Mouse (Mus musculus) limb, embryonic 12.5 days (tissue): ENCODE measurements at regions not wholly inside any gene's neighbourhood (a gene's known extent, or its start where the extent isn't known, plus 50 kb on each side); places are given as distances from the start of the nearest gene placed in this dataset.

Experiments used
- ATAC-seq: fragments of 200-750 bp; cut with Nextera tagmentation; 2 replicates; pipeline ENCODE4 v1.8.0; 2017; ENCODE audit warnings: low read depth, moderate TSS enrichment; ENCODE audit not compliant: insufficient number of reproducible peaks, insufficient read depth, low FRiP score, low TSS enrichment
- H3K27ac ChIP-seq: fragments of 300-500 bp; sonication (generic); 2 replicates; pipeline ENCODE4 v1.5.1; 2016; ENCODE audit warnings: mild to moderate bottlenecking, moderate library complexity
- H3K27me3 ChIP-seq: fragments of 300-500 bp; sonication (generic); 2 replicates; pipeline ENCODE4 v1.6.1; 2016; ENCODE audit warnings: mild to moderate bottlenecking, moderate library complexity
- H3K36me3 ChIP-seq: fragments of 300-500 bp; sonication (generic); 2 replicates; pipeline ENCODE4 v1.6.1; 2016; ENCODE audit warnings: mild to moderate bottlenecking, moderate library complexity
- H3K4me1 ChIP-seq: fragments of 300-500 bp; sonication (generic); replicated peaks from 2 replicates; pipeline ENCODE4 v1.6.1; 2016
- H3K4me2 ChIP-seq: fragments of 300-500 bp; sonication (generic); 2 replicates; pipeline ENCODE4 v1.6.1; 2016; ENCODE audit warnings: mild to moderate bottlenecking, moderate library complexity
- H3K4me3 ChIP-seq: fragments of 300-500 bp; sonication (generic); replicated peaks from 2 replicates; pipeline ENCODE4 v1.5.1; 2016; ENCODE audit warnings: mild to moderate bottlenecking
- H3K9ac ChIP-seq: fragments of 300-500 bp; sonication (generic); replicated peaks from 2 replicates; pipeline ENCODE4 v1.6.1; 2016; ENCODE audit warnings: mild to moderate bottlenecking, moderate library complexity
- H3K9me3 ChIP-seq: fragments of 300-500 bp; sonication (generic); 2 replicates; pipeline ENCODE4 v1.6.1; 2016; ENCODE audit warnings: mild to moderate bottlenecking, moderate library complexity
- WGBS: fragments of 180-500 bp; shearing (Covaris S2); methylation state at CpG from one replicate; pipeline ENCODE4 v1.1.7; 2016; 5-methylcytosine and 5-hydroxymethylcytosine counted together

DNA sequence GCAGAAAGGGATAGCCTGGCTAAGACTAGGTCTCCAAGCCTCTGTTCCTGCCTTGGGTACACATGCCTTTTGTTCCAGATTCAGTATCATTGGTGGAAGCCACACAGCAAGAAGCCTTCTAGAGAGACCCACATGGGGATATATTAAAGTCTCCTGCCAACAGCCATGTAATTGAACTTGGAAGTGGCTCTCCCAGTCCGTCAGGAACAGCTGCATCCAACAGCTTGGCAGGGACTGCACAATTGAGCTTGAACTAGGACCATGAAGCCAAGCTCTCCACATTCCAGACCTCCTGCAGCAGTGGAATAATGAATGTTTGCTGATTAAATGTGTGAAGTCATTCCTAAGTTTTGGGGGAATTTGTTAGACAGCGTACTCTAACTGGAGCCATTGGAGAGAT is 94.5 kb downstream of the Gpr139 start:
- H3K27me3 ChIP-seq: no peaks in the 10 kb centered on the region
- no peak overlapping the region for H3K9ac ChIP-seq
- H3K27ac ChIP-seq: no peak overlapping the region
- H3K9me3 ChIP-seq: no peaks in the 10 kb centered on the region
- H3K4me2 ChIP-seq: no peak overlapping the region
- 76% methylated on average over 2 of the region's 2 CpGs for WGBS
- H3K4me1 ChIP-seq: no peaks in the 10 kb centered on the region
- no peaks in the 10 kb centered on the region for H3K36me3 ChIP-seq
- no peak overlapping the region for H3K4me3 ChIP-seq
- no peak for ATAC-seq

DNA sequence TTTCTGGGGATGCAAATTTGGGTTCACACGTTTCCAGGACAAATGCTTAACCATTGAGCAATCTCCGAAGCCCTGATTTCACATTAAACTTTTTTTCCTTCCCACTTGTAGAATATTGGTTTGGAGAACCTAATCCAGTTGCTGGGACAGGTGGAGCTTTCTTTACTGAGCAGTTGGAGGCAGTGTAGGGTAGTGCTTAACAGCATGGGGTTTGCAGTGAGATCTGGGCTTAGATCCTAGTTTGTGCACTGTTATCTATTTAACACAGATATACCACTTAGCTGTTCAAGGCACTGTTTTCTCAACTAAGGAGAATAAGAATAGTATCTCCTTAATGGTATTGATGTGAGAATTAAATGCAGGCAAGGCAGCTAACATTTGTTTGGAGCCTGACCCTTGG is 93.5 kb upstream of the Gprc5b start:
- Histone ChIP-seq H3K9ac (no peak overlapping the region), H3K36me3 (no peaks in the 10 kb centered on the region), H3K27ac (no peak overlapping the region), H3K4me1 (no peaks in the 10 kb centered on the region), H3K4me3 (no peak overlapping the region), H3K9me3 (no peaks in the 10 kb centered on the region), H3K27me3 (no peaks in the 10 kb centered on the region), H3K4me2 (no peak overlapping the region)
- no peak for ATAC-seq
- 68% methylated on average over 2 of the region's 2 CpGs for WGBS

DNA sequence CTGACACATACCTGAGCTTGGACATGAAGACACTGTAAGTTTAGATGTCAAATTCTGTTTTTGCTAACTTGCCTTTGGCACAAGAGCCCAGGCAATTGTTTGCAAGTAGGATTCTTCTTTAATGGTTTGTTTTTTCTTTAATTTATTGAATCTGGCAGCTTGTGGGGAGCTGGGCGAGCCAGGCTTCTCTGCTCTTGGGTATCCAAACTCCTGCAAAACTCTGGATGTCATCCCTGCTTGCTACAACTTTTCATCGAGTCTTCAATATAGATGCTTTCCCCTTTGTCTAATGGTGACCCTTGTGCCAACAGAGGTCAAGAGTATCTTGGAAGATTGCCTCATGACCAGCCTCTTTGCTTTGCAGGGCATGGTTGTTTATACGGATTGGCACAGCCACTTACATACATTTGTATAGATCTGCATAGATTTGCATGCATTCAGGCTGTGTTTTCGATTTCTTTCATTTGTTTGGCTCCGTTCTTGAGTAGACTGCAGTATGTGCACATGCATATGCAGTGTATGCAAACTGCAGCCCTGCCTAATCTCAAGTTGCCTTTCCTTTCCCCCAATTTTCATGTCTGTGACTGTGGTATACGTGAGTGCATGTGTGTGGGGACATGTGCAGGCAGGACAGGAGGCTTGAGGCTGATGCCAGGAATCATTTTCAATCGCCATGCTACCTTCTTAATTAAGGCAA is 92.9 kb upstream of the Gprc5b start:
- H3K27me3 ChIP-seq: no peaks in the 10 kb centered on the region
- H3K9me3 ChIP-seq: no peaks in the 10 kb centered on the region
- WGBS: 78% methylated on average over 7 of the region's 7 CpGs
- no peak overlapping the region for H3K9ac ChIP-seq
- no peaks in the 10 kb centered on the region for H3K36me3 ChIP-seq
- H3K4me3 ChIP-seq: no peak overlapping the region
- no peaks in the 10 kb centered on the region for H3K4me1 ChIP-seq
- ATAC-seq: no peak
- no peak overlapping the region for H3K4me2 ChIP-seq
- no peak overlapping the region for H3K27ac ChIP-seq

DNA sequence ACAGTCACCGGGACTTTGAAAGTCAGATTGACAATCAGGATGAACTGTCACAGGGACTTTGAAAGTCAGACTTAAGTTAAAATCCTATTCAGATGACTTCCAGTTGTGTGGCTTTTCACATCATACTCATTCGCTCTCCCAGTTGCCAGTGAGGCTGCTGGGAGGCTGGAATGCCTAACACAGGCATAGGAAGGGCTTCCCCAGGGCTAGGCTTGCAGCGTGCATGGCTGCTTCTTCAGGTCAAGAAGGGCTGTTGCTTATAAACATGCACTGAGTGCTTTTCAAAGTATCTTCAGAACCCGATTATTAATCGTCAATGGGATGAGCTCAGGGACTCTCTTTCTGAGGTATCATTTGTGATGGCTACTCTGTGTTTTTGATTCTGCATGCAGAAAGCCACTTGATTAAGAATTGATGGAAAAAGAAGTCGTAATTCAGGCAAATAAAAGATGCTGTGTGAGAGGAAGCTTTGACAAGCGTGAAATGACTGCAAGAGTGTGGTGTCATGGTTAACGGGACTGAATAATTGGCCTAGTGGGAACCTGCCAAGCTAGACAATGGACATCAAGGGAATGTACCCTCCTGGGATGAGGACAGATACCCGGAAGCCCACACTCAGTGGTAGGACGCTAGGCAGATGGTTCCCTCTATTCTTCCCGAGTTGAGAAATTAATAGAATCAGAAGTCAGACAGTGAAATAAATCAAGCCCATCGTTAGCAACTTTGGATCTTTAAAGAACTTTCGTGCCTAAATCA is 90.9 kb upstream of the Gprc5b start:
- H3K36me3 ChIP-seq: no peaks in the 10 kb centered on the region
- H3K4me1 ChIP-seq: no peaks in the 10 kb centered on the region
- no peak overlapping the region for H3K9ac ChIP-seq
- no peaks in the 10 kb centered on the region for H3K27me3 ChIP-seq
- H3K4me2 ChIP-seq: no peak overlapping the region
- no peak overlapping the region for H3K4me3 ChIP-seq
- WGBS: 82% methylated on average over 13 of the region's 13 CpGs
- H3K27ac ChIP-seq: no peak overlapping the region
- no peaks in the 10 kb centered on the region for H3K9me3 ChIP-seq
- ATAC-seq: no peak

DNA sequence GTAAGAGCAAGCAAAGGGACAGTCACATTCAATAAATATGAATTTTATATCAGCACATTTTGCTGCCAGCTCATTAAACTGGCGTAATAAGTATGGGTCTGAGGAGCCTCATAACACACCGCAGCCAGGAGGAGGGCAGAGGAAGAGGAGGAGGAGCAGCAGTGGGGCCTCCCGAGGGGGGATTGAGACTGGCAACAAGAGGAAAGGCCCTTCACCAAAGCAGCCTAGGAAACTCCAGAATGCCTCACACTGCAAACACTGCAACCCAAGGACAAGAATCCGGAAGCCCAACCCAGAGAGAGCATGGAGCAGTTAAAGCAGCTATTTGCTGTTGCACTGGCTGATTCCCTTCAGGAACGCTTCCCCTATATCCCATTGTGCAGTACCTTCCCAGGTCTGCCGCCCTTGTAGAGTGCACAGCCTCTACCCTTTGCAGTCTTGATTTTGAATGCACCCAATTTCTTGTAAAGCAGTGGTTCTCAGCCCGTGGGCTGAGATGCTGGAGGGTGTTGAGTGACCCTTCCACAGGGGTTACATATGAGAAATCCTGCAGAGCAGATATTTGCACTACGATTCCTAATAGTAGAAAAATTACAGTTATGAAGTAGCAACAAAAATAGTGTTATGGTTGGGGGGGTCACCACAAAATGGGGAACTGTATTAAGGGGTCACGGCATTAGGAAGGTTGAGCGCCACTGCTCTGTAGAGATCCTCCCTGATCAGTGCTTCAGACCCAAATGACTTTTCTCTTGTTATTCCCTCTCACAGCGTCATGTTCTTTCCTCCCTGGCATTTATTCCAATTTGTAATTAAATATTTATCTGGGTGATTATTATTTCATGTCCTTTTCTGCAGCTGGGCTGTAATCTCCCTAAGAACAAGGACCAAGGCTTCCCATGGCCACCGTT is 82.0 kb upstream of the Gprc5b start:
- Histone ChIP-seq H3K9ac (no peak overlapping the region), H3K4me3 (no peak overlapping the region), H3K4me1 (no peaks in the 10 kb centered on the region), H3K9me3 (no peaks in the 10 kb centered on the region), H3K36me3 (no peaks in the 10 kb centered on the region), H3K4me2 (no peak overlapping the region), H3K27me3 (no peaks in the 10 kb centered on the region), H3K27ac (no peak overlapping the region)
- WGBS: 54% methylated on average over 12 of the region's 12 CpGs
- peak; percentile 42; the same call in 1 of the 2 replicates for ATAC-seq

DNA sequence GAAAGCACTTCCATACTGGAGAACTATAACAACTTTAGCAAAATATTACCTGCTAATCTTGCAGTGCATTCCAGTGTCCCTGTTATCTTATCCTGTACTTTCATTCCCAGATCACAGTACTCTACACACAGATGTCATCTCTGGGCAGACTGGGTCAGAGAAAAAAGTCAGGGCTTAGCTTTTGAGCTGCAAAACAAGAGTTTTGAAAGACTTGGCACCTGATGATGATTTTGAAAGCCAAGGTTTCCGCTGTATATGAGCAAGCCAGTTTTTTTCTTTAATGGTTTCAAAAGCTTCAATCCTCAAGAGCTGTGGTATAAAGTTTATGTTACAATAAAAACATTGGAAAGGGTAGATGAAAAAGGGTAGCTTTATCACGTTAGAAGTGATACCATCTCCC is 71.0 kb upstream of the Gprc5b start:
- Histone ChIP-seq H3K4me1 (no peaks in the 10 kb centered on the region), H3K27me3 (no peaks in the 10 kb centered on the region), H3K27ac (no peak overlapping the region), H3K4me3 (no peak overlapping the region), H3K4me2 (no peak overlapping the region), H3K9me3 (peaks cover 6% of the 10 kb centered on the region; the same call in 1 of the 2 replicates), H3K36me3 (no peaks in the 10 kb centered on the region), H3K9ac (no peak overlapping the region)
- WGBS: 60% methylated on average over 2 of the region's 2 CpGs
- no peak for ATAC-seq
